Mouse (Mus musculus) right cerebral cortex, postnatal 4 days (tissue): ENCODE results near the gene Treml2.

ENCODE experiments used
- DNase-seq: peaks from one replicate; pipeline ENCODE4 v3.0.0-alpha.2; 2022

The Treml2 gene

GRCm38 (mm10) chr17:48299203-48299602, at the start of gene Treml2:
TSS of gene Treml2 (plus strand) at chr17:48299498.
- no peak for DNase-seq

GRCm38 (mm10) chr17:48249501-48249900, 49.8 kb upstream of the Treml2 start:
- DNase-seq = no peak

- no peak for DNase-seq
These were observed 48.7 kb upstream of the Treml2 start for GRCm38 (mm10) chr17:48250631-48251030.

GRCm38 (mm10) chr17:48256575-48256974, 42.7 kb upstream of the Treml2 start:
- no peak for DNase-seq

GRCm38 (mm10) chr17:48261868-48262267, 37.4 kb upstream of the Treml2 start:
- DNase-seq = no peak

- DNase-seq = no peak
These were observed 35.4 kb upstream of the Treml2 start, which contains the start of gene Treml4 for GRCm38 (mm10) chr17:48263741-48264362. TSS of gene Treml4 (plus strand) at chr17:48264295.

GRCm38 (mm10) chr17:48264662-48265061, 34.6 kb upstream of the Treml2 start:
- no peak for DNase-seq

- DNase-seq = no peak
These were observed 33.2 kb upstream of the Treml2 start for GRCm38 (mm10) chr17:48266138-48266537.

GRCm38 (mm10) chr17:48266610-48267304, 32.5 kb upstream of the Treml2 start:
- DNase-seq = no peak

GRCm38 (mm10) chr17:48267591-48267990, 31.7 kb upstream of the Treml2 start:
- no peak for DNase-seq

GRCm38 (mm10) chr17:48268276-48268675, 31.0 kb upstream of the Treml2 start:
- DNase-seq = no peak

- DNase-seq = no peak
These were observed 29.5 kb upstream of the Treml2 start for GRCm38 (mm10) chr17:48269833-48270232.

GRCm38 (mm10) chr17:48272158-48272557, 27.1 kb upstream of the Treml2 start:
- DNase-seq = no peak

GRCm38 (mm10) chr17:48272598-48272997, 26.7 kb upstream of the Treml2 start:
- DNase-seq = no peak

GRCm38 (mm10) chr17:48274098-48274497, 25.2 kb upstream of the Treml2 start:
- DNase-seq = no peak

GRCm38 (mm10) chr17:48274885-48275284, 24.4 kb upstream of the Treml2 start:
- DNase-seq = peak; percentile 86

GRCm38 (mm10) chr17:48275736-48276135, 23.6 kb upstream of the Treml2 start:
- DNase-seq = no peak

GRCm38 (mm10) chr17:48278381-48278780, 20.9 kb upstream of the Treml2 start:
- DNase-seq = no peak

- DNase-seq = no peak
These were observed 20.3 kb upstream of the Treml2 start for GRCm38 (mm10) chr17:48279002-48279401.

- no peak for DNase-seq
These were observed 18.2 kb upstream of the Treml2 start for GRCm38 (mm10) chr17:48280943-48281738.

- DNase-seq = peak; percentile 11
These were observed 17.6 kb upstream of the Treml2 start for GRCm38 (mm10) chr17:48281739-48282085.

- no peak for DNase-seq
These were observed 12.5 kb upstream of the Treml2 start for GRCm38 (mm10) chr17:48286765-48287164.

- peak; percentile 30 for DNase-seq
These were observed 12.0 kb upstream of the Treml2 start for GRCm38 (mm10) chr17:48287276-48287675.
